Mouse (Mus musculus) embryonic fibroblast, embryonic 13.5 days (primary cell): ENCODE data around the gene St6gal1.

Experiments
- CTCF ChIP-seq: IDR thresholded peaks from 2 replicates; pipeline ENCODE4 v1.5.1; 2011; ENCODE audit warnings: mild to moderate bottlenecking, control low read depth, low read length, moderate library complexity, borderline replicate concordance; ENCODE audit not compliant: insufficient read depth
- POLR2A ChIP-seq: IDR thresholded peaks from 2 replicates; pipeline ENCODE4 v1.6.1; 2011; ENCODE audit warnings: low read depth, mild to moderate bottlenecking, control low read depth, low read length, moderate library complexity

- no peak for TF ChIP-seq CTCF
- no peak for TF ChIP-seq POLR2A
Measured at GRCm38 (mm10) chr16:23282941-23283340, 58.4 kb downstream of the St6gal1 start.
